Mouse (Mus musculus) small intestine, adult 2 months (tissue): ENCODE results near the gene Junb.

Experiments
- CTCF ChIP-seq: fragments of 200-500 bp; IDR thresholded peaks from 2 replicates; pipeline ENCODE4 v1.5.1; 2012; ENCODE audit warnings: low read depth, mild to moderate bottlenecking, control low read depth, inconsistent platforms, low read length, moderate library complexity, mixed read lengths; ENCODE audit not compliant: insufficient replicate concordance, insufficient read length; ENCODE audit errors: extremely low read depth
- POLR2A ChIP-seq: fragments of 200-500 bp; IDR thresholded peaks from 2 replicates; pipeline ENCODE4 v1.6.1; 2012; ENCODE audit warnings: low read depth, mild to moderate bottlenecking, control low read depth, inconsistent platforms, low read length, moderate library complexity

- TF ChIP-seq CTCF (no peak), POLR2A (no peak)
These were observed 4.0 kb upstream of the Junb start for GRCm38 (mm10) chr8:84982499-84983011.
